Mouse (Mus musculus) bone marrow, adult 2 months (tissue): ENCODE measurements at regions not wholly inside any gene's neighbourhood (a gene's known extent, or its start where the extent isn't known, plus 50 kb on each side); places are given as distances from the start of the nearest gene placed in this dataset.

Source experiments
- CTCF ChIP-seq: fragments of 200-500 bp; IDR thresholded peaks from 2 replicates; pipeline ENCODE4 v1.5.1; 2011; ENCODE audit warnings: low read length, control low read depth; ENCODE audit not compliant: control insufficient read depth, insufficient read depth
- POLR2A ChIP-seq: fragments of 200-500 bp; IDR thresholded peaks from 2 replicates; pipeline ENCODE4 v1.6.1; 2011; ENCODE audit warnings: low read depth, mild to moderate bottlenecking, control low read depth, low read length, borderline replicate concordance; ENCODE audit not compliant: control insufficient read depth

DNA sequence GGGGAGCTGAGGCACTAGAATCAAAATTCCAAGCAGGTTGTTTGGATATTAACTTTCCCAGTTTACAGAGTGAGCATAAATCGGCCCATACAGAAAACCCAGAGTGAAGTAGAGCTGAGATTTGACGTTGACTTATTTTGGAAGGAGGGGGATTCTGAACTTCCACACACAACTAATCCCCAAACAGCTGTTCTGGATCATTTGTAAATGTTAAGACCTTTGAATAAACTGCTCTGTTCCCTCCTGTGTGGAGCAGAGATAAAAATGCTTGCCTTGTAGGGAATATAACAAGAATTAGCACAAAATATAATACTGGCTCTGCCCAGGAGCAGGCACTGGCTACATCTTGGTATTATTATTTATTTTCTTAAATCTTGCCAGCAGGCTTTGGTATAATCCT, 2057.0 kb downstream of the 4930444P10Rik start:
- TF ChIP-seq CTCF = no peak
- TF ChIP-seq POLR2A = no peak
